Mouse (Mus musculus): ENCODE results near the gene Dhx8. TPM values are rescaled to one million over a fixed set of nuclear protein-coding genes. Genes with fewer than 3 reads are reported as not detected.

Gene Dhx8
- total RNA-seq, 2 experiments from 2014 or later: 34.3 to 37.2 TPM

GRCm38 (mm10) chr11:101729308-101729707, 3.4 kb upstream of the Dhx8 start:
- no peak for DNase-seq (ENCODE audit: extremely low spot score in 1 of 2, low spot score in 1 of 2)

GRCm38 (mm10) chr11:101733596-101733995, 877 bp downstream of the Dhx8 start:
- DNase-seq (ENCODE audit: extremely low spot score in 1 of 2, low spot score in 1 of 2): no peak

GRCm38 (mm10) chr11:101756616-101757015, 23.9 kb downstream of the Dhx8 start:
- no peak for DNase-seq (ENCODE audit: extremely low spot score in 1 of 2, low spot score in 1 of 2)

GRCm38 (mm10) chr11:101757366-101757765, 24.6 kb downstream of the Dhx8 start:
- no peak for DNase-seq (ENCODE audit: extremely low spot score in 1 of 2, low spot score in 1 of 2)

GRCm38 (mm10) chr11:101758431-101758830, 25.7 kb downstream of the Dhx8 start:
- peak in 1 of 2 experiments; percentile 46 for DNase-seq (ENCODE audit: extremely low spot score in 1 of 2, low spot score in 1 of 2)

- DNase-seq (ENCODE audit: extremely low spot score in 1 of 2, low spot score in 1 of 2): no peak
These were observed 26.8 kb downstream of the Dhx8 start for GRCm38 (mm10) chr11:101759530-101759929.

GRCm38 (mm10) chr11:101763723-101764122, 31.0 kb downstream of the Dhx8 start:
- peak in 1 of 2 experiments; percentile 16 for DNase-seq (ENCODE audit: extremely low spot score in 1 of 2, low spot score in 1 of 2)

GRCm38 (mm10) chr11:101764546-101764945, 31.8 kb downstream of the Dhx8 start:
- DNase-seq (ENCODE audit: extremely low spot score in 1 of 2, low spot score in 1 of 2): no peak

- no peak for DNase-seq (ENCODE audit: extremely low spot score in 1 of 2, low spot score in 1 of 2)
These were observed 34.6 kb downstream of the Dhx8 start for GRCm38 (mm10) chr11:101767326-101767725.

- no peak for DNase-seq (ENCODE audit: extremely low spot score in 1 of 2, low spot score in 1 of 2)
These were observed 36.0 kb downstream of the Dhx8 start for GRCm38 (mm10) chr11:101768721-101769120.

GRCm38 (mm10) chr11:101770266-101770665, 37.5 kb downstream of the Dhx8 start:
- no peak for DNase-seq (ENCODE audit: extremely low spot score in 1 of 2, low spot score in 1 of 2)

GRCm38 (mm10) chr11:101772027-101772426, 39.3 kb downstream of the Dhx8 start:
- no peak for DNase-seq (ENCODE audit: extremely low spot score in 1 of 2, low spot score in 1 of 2)

- DNase-seq (ENCODE audit: extremely low spot score in 1 of 2, low spot score in 1 of 2): no peak
These were observed 39.7 kb downstream of the Dhx8 start for GRCm38 (mm10) chr11:101772449-101772848.

- no peak for DNase-seq (ENCODE audit: extremely low spot score in 1 of 2, low spot score in 1 of 2)
These were observed 44.1 kb downstream of the Dhx8 start for GRCm38 (mm10) chr11:101776846-101777245.

- no peak for DNase-seq (ENCODE audit: extremely low spot score in 1 of 2, low spot score in 1 of 2)
These were observed 50.4 kb downstream of the Dhx8 start for GRCm38 (mm10) chr11:101783135-101783534.

GRCm38 (mm10) chr11:101783584-101783983, 50.9 kb downstream of the Dhx8 start:
- no peak for DNase-seq (ENCODE audit: extremely low spot score in 1 of 2, low spot score in 1 of 2)

GRCm38 (mm10) chr11:101784072-101784471, 51.4 kb downstream of the Dhx8 start:
- DNase-seq (ENCODE audit: extremely low spot score in 1 of 2, low spot score in 1 of 2): no peak

GRCm38 (mm10) chr11:101784488-101785142, 51.9 kb downstream of the Dhx8 start:
- peak in 1 of 2 experiments; percentile 40 for DNase-seq (ENCODE audit: extremely low spot score in 1 of 2, low spot score in 1 of 2)

GRCm38 (mm10) chr11:101785143-101785851, 52.6 kb downstream of the Dhx8 start, which contains the start of gene Etv4:
Gene Etv4 (minus strand): TSS chr11:101785371.
- DNase-seq (ENCODE audit: extremely low spot score in 1 of 2, low spot score in 1 of 2): peak; percentile 65 to 71

- no peak for DNase-seq (ENCODE audit: extremely low spot score in 1 of 2, low spot score in 1 of 2)
These were observed 53.1 kb downstream of the Dhx8 start for GRCm38 (mm10) chr11:101785852-101786205.

- DNase-seq (ENCODE audit: extremely low spot score in 1 of 2, low spot score in 1 of 2): no peak
These were observed 53.9 kb downstream of the Dhx8 start for GRCm38 (mm10) chr11:101786651-101787050.

GRCm38 (mm10) chr11:101787432-101787831, 54.7 kb downstream of the Dhx8 start:
- DNase-seq (ENCODE audit: extremely low spot score in 1 of 2, low spot score in 1 of 2): no peak

Data from layer of hippocampus, postnatal 25 days (tissue).